Mouse (Mus musculus) B cell, adult (primary cell): ENCODE measurements around the gene Prep. TPM values are rescaled to one million over a fixed set of nuclear protein-coding genes. Genes with fewer than 3 reads are reported as not detected.

Experiments used
- total RNA-seq: library from RNA; stranded (reverse); gene quantifications from 4 replicates; pipeline ENCODE4 v1.2.4, GENCODE M21; 2023; ENCODE audit not compliant: inconsistent age

Gene Prep
- total RNA-seq, result 13.7 to 14.7 TPM (median 14.5 TPM) in 4 replicates

GRCm38 (mm10) chr10:45066931-45067308 is at the start of gene Prep:
TSS of gene Prep (plus strand) at chr10:45067203.

GRCm38 (mm10) chr10:45177798-45178197 is 110.8 kb downstream of the Prep start, which contains the start of gene Popdc3:
TSS of gene Popdc3 (plus strand) at chr10:45178098.

Other genes starting within 250 kb of the Prep start
- not detected in 4 replicates for gene Popdc3, start 110.9 kb downstream of the Prep start, total RNA-seq